Mouse (Mus musculus): ENCODE measurements at regions not wholly inside any gene's neighbourhood (a gene's known extent, or its start where the extent isn't known, plus 50 kb on each side); places are given as distances from the start of the nearest gene placed in this dataset.

DNA sequence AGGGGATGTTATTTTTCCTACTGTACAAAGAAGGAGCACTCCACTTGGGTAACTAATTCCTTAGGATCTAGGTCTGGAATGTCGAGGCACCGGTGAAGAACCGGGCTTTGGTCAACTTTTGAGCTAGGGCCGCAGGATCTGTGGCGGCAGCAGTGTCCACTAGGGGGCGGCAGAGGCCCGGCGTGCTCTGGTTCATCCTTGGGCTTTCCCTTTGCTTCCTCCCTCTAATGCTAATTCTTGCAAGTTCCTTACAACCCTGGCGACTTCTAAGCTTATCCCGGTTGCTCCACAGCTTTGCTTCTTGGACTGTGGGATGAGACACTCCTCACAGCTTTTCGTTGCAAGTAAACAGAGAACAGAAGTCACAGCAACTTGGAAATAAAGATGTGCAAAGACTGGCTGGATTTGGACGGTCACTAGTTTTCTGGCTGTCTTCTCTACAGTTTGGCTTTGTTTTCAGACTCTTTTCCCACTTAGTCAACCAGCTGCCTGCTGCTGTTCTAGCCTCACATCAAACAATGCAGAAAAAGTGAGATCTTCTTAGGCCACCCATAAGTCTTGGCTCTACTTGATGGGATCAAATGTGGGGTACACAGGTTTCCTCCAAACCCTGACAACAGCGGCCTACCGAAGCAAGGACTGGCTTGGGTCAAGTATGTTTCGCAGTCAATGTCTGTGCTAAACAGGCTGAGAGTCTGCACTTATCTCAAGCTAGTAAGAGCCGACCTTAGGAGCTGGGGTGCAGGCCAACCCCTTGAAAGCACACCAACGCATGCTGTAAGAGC lies 51.2 kb upstream of the Tmem72 start:
- DNase-seq, result peak; percentile 84

DNA sequence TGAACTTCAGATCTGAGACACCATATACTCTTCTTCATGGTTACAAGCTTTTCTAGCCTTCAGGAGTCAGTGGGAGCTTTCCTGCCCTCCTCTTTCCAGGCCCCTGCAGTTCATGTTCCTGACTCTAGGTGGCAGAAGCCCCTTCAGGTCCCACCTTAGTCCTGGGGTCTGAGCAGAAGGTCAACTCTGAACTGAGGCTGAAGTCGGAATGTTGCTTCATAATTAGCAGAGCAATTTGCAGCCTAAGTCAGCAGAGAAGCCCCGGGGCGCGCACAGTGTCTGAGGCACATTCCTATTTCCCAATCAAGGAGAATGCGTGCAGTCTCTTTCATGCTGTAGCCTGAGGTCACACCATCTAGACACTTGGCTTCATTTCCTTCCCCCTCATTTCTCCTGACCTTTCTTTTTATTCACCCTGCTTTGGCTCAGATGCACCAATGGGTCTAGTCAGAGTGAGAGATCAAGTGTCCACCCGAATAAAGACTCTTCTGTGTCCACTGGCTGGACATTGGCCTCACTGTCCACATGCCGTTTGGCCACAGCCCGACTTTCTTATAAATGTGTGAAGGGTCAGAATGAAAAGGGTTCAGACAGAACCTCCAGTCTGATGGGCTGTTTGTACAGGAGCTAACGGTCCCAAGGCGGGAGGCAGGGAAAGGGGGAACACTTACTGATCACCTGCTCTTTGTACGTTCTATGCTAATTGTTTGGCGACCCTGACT lies 58.4 kb upstream of the Tmem72 start:
- peak; percentile 39 for DNase-seq

DNA sequence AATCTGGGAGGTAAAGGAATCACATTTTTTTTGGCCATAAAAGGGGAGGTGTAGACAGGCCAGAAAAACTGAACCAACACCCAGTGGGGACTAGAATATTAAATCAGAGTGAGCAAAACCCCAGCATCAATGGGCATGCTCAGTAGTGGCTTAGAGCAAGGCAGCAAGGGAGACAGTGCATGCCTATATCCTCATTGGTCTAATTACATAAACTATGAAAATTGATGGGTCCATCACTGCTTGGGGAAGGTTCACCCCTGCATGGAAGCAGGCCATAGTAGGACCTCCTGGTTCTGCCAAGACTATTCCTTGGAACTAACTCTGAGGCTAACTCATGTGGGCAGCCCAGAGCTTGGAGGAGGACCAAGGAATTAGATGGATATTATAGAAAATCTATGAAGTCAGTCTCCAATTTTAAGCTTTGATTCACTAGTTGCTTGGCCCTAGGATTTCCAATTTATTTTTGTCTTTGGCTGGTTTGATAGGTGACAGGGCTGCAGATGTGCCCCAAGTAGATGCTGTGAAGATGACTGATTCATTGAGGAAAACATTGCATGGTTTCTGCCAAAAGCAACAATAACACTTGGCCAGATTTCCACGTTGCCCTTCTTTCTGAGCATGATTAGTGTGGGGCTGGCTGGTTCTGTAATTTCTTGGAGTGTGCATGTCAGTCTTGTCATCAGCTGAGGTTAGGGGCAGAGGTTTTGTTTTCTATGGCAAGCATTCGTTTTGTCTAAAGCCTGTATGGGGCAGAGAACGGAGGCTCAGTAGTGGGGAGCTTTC lies 70.0 kb upstream of the Tmem72 start:
- DNase-seq, result no peak

DNA sequence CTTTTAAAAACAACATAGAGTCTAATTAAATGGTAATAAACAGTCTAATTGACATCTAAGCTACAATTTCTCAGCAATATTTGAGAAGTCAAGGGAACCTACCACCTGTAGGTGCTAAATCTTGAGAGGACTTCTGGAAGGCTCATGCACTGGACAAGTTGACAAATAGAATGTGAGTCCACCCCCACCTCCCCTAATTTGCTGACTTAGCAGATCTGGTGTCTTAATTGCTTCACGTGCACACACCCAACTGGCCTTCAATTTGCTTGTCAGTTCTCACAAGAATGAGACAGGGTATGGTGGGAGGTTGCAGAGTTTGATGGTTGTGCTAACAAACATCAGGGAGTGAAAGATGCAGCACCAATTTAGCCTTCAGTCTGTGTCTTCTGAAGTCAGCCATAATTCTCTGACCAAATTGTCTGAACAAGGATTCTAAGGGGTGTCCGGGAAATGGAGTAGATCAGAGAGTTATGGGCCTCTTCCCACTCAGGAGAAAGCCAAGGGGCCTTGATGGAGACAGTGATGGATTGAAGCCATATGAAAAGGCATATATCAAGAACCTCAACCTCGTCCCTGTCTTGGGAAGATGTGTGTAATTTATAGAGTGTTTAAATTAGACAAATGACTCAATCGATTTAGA lies 76.7 kb upstream of the Tmem72 start:
- DNase-seq, result no peak

DNA sequence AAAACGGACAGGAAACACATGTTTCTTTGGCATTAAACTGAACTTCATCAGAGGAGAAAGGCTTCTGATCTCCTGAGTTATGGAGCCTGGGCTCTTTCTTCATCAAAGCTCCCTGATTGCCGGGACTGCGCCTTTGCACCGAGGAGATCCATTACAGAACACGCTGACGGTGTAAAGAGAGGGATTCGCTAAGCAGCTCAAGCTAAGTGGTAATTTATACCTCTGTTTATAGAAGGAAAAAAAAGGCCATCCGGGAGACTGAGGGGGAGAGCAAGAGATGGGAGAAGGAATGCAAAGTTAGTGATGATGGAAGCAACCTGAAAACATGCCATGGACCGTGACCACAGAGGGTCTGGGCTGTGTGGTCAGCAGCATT lies 77.2 kb upstream of the Tmem72 start:
- DNase-seq, result no peak

DNA sequence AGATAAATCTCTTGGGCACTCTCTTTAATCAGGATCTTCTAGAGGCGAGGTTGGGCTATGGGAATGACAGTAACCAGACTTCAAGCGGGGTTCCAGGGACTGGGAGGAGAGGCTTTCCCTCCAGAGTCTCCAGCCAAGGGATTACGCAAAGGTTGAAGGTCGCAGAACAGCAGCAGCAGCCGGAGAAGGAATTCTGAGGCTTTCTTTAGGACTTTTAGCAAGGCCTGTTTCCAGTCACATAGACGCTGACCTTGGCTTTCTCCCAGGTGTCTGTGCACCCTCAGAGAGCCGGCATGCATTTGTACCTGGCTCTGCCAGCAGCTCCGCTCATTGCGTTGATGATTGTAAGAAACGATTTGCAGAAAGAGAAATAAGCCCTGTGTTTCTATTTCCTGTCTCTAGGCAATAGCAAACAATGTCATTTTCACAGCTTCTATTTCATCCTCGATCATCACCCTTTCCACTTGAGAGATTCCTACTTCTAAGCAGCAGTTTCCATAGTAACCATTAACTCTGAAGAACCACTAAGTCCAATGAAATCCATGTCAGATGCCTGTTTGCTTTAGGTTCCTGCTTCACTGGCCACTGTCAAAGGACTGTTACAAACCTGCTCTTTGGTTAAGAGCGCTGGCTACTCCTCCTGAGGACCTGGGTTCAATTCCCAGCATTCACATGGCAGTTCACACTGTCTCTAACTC lies 104.7 kb upstream of the Tmem72 start:
- peak; percentile 62 for DNase-seq

DNA sequence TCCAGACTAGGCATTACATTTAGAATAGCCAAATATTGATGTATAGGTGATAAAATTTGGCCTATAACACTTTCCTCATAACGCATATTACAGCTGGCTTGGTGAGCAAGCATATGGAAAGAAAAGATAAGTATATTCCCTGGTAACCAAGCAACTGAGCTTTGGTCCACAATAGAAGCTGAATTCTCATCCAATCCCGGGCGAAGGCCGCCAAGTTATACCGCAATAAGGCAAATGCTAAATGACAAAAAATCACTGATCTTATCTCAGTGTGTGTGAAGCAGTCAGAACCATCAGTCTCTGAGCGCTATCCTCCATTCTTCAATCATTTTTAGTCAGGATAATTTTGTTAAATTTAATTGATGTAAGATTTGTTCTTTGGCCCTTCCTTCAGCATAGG lies 105.9 kb upstream of the Tmem72 start:
- DNase-seq, result no peak

DNA sequence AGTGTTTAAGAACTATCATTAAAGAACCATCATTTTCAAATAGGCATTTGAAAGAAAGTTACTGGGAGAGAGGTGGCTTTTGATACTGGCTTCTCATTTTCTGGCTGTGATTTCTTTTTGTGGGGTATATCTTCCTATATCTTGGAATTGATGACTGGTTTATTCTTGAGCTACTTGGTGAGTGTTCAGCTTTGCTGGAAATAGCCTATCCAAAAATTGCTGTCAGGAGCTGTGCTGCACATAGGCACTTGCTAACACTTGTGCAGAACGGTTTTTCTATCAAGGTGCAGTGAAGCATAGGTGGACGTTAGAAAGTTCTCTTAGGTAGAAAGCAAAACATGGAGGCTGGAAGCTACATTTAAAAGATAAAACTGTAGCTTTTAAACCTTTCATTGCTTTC lies 108.9 kb upstream of the Tmem72 start:
- DNase-seq, result no peak

DNA sequence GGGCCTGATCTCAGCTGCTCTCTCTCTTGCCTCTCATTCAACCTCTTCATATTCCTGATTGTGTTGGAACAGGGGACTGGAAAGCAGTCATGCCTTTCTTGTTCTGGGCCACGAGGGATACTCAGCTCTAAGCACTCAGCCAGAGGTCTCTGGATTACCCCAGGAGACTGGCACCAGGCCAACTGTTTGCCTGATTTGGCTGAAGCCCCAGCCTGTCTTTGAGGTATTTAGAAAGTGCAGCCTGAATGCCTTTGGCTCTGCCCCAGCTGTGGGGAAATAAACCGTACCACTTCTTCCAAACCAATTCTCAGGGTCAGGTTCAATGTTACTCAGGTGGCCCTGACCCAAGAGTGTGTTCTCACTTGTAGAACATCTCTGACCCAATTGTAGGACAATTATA lies 112.6 kb upstream of the Tmem72 start:
- DNase-seq, result peak; percentile 72

DNA sequence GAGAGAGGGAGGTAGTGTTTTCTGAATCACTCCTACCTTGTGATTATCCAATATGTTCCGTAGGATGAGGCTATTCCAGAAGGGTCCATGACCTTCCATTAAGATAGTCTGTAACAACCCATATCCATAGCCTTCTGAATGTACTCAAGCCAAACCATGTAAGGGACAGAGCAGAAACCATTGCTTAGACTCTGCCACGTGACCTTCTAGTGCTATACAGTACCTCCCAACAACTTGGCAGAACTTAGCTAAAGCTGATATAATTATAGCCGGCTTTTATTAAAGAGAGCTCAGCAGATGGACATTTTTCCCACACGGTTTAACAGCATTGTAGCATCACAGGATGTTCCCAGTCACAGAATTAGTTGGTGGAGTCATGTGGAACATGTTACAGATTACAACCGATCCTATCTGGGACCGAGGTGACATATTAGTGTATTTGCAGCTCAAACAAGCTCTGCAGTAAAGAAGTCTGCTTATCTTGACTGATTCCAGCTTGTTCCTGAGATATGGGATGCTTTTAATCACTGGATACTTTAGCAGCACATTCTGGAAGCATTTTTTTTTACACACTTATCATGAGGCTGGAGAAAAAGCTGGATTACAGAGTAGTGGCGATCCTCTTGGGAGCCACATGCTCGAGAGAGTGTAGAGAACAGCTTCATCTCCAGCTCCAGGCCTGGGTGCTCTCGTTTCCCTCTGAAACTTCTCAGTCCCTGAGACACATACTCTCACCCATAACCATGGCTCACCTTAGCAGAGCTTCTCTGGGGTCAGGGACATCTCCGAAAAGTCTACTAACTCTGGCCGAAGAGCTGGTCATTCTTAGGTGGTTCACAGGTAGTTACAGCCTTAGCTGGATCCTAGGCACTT lies 129.5 kb upstream of the Tmem72 start:
- no peak for DNase-seq

DNA sequence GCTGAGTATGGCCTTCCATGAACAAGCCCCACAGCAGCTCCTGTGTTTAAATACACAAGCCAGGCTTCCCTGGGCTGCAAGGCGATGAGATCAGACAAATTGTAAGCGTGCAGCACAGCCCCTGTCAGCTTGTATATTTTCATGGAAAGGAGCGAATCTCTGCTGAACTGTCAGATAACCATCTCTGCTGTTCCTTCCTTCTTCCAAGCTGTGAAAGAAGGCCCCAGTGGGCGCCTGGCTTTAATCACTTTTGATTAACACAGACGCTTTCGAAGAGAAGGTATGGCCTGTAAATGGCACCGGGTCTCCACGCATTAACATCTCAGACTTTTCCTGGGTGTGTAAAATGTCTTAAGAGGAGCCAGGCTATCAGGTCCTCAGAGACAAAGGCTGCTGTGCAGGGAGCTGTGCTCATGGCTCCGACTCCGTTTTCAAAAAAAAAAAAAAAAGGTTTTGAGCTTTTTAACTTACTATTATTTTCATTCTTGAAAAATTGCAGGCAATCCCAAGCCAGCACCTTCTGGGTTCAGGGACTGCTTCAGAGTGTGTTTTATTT lies 131.9 kb upstream of the Tmem72 start:
- no peak for DNase-seq

DNA sequence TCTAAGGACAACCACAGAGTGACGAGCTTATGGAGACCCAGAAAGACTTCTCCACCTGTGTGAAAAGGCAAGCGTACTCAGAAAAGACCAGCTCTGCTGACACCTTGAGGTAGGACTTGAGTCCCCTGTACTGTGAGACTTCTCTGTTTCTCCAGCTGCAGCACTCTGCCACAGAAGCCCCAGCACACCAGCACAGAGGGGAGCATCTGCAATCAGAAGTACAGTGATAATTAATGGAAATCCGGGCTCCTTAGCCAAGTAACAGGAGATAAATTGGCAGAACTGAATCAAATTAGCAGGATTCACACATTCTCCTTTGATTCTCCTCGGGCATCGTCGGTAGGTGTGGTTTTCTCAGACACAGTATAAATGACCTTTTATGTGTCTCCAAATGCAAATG lies 137.3 kb upstream of the Tmem72 start:
- no peak for DNase-seq

DNA sequence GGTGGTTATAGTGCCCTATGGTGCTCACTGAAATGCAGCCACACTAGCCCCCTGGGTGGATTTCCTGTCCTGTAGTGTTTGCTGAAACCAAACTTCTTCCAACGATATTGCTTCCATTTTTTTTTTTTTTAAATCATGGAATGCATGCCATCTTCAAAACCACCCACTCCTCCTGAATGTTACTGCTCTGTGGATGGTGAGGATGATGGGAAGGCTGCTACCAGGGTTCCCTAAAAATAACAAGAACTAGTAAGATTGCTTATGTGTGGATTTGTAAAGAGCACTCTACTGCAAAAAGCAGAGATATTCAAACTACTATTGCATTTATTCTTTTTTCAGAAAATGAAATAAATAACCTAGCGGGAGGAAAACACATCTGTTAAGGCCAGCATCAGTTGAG lies 139.4 kb upstream of the Tmem72 start:
- DNase-seq, result no peak

DNA sequence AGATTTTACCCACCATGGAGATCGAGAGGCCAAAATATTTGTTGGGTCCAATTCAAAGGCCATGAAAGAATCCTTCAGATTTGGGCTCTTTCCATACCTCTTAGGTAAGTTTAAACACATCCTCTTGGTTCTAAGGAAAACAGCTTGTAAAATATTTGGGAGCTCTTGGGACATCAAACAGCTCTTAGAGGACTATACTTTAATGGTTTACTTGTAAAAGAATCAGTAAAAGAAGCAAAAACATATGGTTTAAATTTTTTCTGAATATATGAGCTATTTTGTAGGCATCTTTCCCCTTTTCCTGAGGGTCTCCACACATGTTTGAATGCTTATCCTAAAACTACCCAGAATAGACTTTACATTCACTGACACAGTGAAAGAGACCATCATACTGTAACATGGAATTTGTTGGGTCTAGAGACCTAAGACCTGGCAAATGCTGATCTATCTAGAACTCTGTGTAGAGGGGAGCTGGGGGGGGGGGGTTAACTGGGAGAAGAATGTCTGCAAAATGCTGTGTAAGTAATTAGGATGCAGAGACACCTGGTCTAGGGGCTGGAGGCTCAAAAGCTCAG lies 140.3 kb upstream of the Tmem72 start:
- no peak for DNase-seq

DNA sequence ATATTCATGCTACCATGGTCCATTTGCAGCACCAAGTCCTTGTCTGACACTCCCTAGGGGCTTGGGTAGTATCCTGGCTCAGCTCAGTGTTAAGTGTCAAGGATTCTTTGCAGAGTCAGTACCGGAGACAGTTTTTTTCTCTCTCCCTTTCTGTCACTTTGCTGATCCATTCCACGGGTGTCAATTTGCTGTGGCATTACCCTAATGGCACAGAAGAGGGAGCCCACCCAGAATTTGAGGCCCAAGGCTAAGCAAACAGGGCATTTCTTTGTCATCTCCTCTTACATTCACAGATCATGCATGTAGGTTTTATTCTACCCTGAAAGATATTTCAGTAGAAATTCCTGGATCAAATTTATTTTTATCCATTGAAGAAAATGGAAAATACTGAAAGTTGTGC lies 146.4 kb upstream of the Tmem72 start:
- no peak for DNase-seq

DNA sequence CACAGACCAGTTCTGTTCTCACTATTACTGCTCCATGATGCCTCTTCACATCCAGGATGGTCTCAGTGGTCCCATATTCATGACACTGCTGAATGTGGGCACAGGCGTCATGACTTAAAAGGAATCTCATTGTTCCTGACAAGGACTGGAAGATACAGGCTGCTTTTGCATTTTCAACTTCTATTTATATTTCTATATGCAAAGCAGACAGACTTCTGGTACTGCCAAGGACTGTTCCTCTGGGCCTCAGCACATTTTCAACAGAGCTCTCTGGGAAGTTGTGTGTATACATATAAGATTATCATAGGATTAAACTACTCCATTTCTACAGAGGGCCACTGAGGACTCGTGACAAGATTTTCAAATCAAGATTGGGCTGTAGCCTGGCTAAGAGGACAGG lies 146.9 kb upstream of the Tmem72 start:
- DNase-seq, result no peak

DNA sequence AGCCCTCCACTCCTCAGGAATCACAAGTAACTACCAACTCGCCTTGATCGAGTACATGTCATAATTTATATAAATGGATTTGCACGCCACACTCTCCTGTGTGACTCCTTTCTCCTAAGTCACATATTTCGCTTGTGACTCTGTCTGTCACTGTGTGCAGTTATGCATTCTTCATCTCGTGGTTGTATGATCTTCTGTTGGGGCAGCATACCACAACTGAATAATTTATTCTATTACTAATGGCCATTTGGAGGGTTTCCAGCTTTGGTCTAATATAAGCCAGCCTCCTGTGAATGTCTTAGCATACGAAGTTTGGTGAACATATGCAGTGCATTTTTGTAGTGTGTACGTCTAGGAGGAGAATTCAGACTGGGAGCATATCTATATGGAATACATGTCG lies 176.6 kb upstream of the Tmem72 start:
- no peak for DNase-seq

DNA sequence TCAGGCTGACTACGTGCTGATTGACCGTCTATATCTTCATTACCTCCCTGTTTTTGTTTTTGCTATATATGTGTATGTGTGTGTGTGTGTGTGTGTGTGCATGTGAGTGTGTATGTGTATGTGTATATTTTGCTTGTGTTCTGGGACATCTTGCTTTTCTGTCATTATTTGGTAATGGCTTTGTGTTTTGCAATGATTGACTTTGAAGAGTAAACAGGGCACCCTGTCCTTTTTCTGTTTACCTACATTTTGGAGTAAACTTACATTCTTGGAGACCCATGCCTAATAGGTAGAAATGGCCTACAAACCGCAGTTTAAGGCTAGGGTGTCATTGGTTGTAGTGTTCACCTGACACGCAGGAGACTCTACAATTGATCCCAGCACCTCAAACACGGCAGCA lies 177.5 kb upstream of the Tmem72 start:
- DNase-seq, result no peak

DNA sequence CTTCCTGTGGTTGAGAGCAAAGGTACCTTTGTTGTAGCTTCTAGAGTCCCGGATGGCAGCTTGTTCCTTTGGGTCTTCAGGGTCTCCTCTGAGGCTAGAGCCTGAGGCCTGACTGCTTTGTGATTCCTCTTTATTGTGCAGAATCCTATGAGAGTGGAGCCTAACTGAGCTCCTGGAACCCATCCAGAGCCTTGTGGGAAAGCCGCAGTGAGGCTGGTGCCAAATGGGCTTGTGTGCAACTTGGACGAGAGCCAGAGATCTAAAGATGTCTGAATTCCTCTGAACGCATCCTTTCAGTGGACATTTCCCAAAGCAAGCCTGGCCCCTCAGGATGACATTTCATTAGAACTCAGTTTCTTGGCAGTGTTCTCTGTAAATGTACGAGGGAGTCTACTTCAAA lies 178.4 kb upstream of the Tmem72 start:
- peak; percentile 35 for DNase-seq

DNA sequence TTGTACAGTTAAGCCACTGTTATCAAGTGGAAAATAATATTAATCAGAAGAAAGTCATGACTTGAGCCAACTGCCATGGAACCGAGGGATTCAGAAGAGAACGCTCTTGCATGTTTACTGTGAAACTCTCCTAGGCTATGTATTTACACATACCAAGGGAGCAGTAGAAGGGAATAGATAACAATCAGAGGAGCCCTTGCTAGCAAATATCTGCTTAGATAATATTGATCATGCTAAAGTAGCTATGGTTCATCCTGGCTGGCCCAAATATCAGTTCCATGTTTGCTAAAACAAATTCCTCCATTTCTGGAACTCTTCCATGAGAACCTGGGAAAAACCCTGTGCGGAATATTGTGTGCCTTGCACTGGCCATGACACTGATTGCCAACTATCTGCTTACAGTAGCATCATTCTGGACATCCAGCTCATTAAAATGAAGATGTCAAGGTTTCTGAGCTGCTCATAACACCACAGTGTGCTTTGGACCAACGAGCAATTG lies 179.5 kb upstream of the Tmem72 start:
- DNase-seq, result no peak

DNA sequence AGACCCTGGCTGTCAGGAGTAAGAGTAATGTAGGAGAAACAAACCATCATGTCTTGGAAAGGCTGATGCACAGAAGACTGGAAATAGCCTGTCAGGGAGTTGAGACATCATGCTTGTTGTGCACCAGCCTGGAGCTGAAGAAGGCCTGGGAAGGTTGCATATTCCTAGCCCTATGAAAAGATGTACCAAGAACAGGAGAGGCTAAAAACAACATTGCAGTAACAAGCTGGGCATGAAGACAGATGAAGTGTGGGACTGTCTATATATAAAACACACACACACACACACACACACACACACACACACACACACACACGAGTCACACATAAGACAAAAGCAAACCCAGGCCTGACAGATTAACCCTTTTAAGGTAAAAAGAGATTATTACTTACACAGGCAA lies 185.1 kb upstream of the Tmem72 start:
- DNase-seq, result no peak
